Mouse (Mus musculus) small intestine, adult 2 months (tissue): ENCODE data around the gene Tob2. TPM values are rescaled to one million over a fixed set of nuclear protein-coding genes. Genes with fewer than 3 reads are reported as not detected.

Source experiments
- H3K27ac ChIP-seq: fragments of 200-500 bp; 2 replicates; pipeline ENCODE4 v1.5.1; 2012; ENCODE audit warnings: low read depth, low read length, control low read depth, inconsistent platforms; ENCODE audit not compliant: insufficient read depth
- H3K27me3 ChIP-seq: fragments of 200-500 bp; 2 replicates; pipeline ENCODE4 v1.6.1; 2012; ENCODE audit warnings: mild to moderate bottlenecking, moderate library complexity, low read length, inconsistent platforms; ENCODE audit not compliant: control insufficient read depth, insufficient read depth
- H3K36me3 ChIP-seq: fragments of 200-500 bp; 2 replicates; pipeline ENCODE4 v1.6.1; 2012; ENCODE audit warnings: mild to moderate bottlenecking, low read length, control low read depth, inconsistent platforms; ENCODE audit not compliant: control insufficient read depth, insufficient read depth
- H3K4me1 ChIP-seq: fragments of 200-500 bp; 2 replicates; pipeline ENCODE4 v1.6.1; 2012; ENCODE audit warnings: low read length, inconsistent platforms, mixed read lengths; ENCODE audit not compliant: control insufficient read depth, insufficient read depth, insufficient read length
- H3K4me3 ChIP-seq: fragments of 200-500 bp; 2 replicates; pipeline ENCODE4 v1.5.1; 2012; ENCODE audit warnings: low read depth, mild to moderate bottlenecking, control low read depth, inconsistent platforms, low read length, moderate library complexity
- CTCF ChIP-seq: fragments of 200-500 bp; IDR thresholded peaks from 2 replicates; pipeline ENCODE4 v1.5.1; 2012; ENCODE audit warnings: low read depth, mild to moderate bottlenecking, control low read depth, inconsistent platforms, low read length, moderate library complexity, mixed read lengths; ENCODE audit not compliant: insufficient replicate concordance, insufficient read length; ENCODE audit errors: extremely low read depth
- POLR2A ChIP-seq: fragments of 200-500 bp; IDR thresholded peaks from 2 replicates; pipeline ENCODE4 v1.6.1; 2012; ENCODE audit warnings: low read depth, mild to moderate bottlenecking, control low read depth, inconsistent platforms, low read length, moderate library complexity
- WGBS: fragments of 180-500 bp; shearing (Covaris S2); methylation state at CpG from one replicate; pipeline ENCODE4 v1.1.7; 2018; 5-methylcytosine and 5-hydroxymethylcytosine counted together
- polyA plus RNA-seq: library from polyadenylated mRNA; depleted of rRNA; stranded (reverse); fragments of >200 nt; gene quantifications from 2 replicates; pipeline ENCODE4 v1.2.3, GENCODE M21; 2012

The Tob2 gene
- polyA plus RNA-seq, 1 experiment, result 33.2 TPM

DNA sequence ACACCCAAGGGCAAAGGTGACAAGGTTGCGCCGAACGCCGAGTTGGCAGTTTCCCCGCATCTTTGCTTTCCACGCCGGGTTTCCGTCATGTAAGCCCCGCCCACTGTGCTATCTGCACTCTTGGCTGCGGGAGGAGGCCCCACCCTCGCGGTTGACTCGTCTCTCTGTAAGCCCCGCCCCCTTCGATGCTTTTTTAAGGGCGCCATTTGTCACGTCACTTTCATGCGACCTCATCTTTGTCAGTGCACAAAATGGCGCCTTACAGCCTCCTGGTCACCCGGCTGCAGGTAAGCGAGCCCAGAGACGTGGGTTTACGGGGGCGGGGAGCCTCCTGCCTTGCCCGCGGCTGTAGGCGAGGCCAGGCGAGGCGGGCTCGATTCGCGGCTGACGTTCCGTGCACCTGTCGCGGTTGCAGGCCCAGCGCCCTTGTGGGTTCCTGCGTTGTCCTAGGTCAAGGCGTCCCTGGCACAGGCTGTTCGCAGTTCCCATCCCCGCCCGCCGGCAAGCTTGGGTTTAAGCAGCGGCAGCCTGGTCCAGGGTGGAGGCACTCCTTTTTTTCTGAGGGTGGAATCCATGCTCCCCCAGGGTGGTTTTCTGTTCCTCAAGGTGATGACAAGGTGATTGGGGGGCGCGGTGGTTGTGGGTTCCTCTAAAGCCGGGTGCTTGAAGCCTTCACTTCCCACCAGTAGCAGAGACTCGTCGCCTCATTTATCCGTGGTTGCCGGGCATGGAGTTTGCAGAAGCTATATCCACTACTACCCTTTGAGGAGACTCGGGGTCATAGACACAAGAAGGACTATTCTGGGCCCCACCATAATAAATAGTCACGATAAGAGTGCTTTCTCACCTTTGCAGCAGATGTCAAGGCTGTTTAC is 13.9 kb upstream of the Tob2 start, which contains the start of gene Aco2:
Gene Aco2, plus strand, starts transcription at position 48 of the 875 bp plus-strand sequence.
- peak within 1 kb of the TSS; percentile 89 for H3K4me3 ChIP-seq
- H3K27ac ChIP-seq, result peak within 1 kb of the TSS; percentile 98
- peaks cover 28% of the 10 kb centered on the region for H3K36me3 ChIP-seq
- no peaks in the 10 kb centered on the region for H3K27me3 ChIP-seq
- whole genome bisulfite sequencing, result under 1% methylated on average over 53 of the region's 53 CpGs
- TF ChIP-seq POLR2A (no peak), CTCF (no peak)
- H3K4me1 ChIP-seq, result peaks cover 7% of the 10 kb centered on the region; the same call in 1 of the 2 replicates

DNA sequence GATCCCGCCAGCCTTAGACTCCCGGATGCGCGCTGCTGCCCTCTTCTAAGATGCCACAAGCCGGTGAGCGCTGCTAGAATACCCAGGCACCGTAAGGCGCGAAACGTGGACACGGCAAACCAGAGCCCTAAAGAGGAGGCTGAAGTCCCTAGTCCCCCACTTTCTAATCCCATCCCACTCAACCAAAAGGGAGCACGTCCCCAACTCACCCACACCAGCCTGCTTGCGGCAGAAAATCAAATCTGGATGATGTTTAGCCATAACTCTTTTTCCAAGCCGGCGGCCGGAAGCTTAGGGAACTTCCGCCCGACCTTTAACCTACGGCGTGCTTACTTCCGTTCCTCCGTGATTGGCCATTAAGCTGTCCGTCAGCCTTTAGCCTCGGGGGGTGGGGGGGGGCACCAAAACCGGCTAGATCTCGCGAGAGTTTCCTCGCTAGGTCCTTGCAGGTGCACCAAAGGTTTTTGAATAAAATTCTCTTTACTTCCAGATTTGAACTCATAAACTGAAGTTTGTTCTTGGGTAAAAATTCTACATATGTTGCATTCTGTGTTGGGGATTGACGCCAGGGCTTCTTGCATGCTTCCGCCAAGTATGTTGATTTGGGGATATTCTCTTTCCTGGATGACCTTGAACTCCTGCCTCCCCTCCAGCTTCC is 13.1 kb upstream of the Tob2 start, which contains the start of gene Phf5a:
Gene Phf5a, minus strand, starts transcription at position 308 of the 658 bp plus-strand sequence.
- peak within 1 kb of the TSS; percentile 98 for H3K27ac ChIP-seq
- peak; percentile 43; the same call in 1 of the 2 replicates for TF ChIP-seq POLR2A
- no peak for TF ChIP-seq CTCF
- H3K27me3 ChIP-seq, result no peaks in the 10 kb centered on the region
- peaks cover 7% of the 10 kb centered on the region; the same call in 1 of the 2 replicates for H3K4me1 ChIP-seq
- H3K4me3 ChIP-seq, result peak within 1 kb of the TSS; percentile 89
- WGBS, result 1% methylated on average over 30 of the region's 30 CpGs
- peaks cover 33% of the 10 kb centered on the region for H3K36me3 ChIP-seq

DNA sequence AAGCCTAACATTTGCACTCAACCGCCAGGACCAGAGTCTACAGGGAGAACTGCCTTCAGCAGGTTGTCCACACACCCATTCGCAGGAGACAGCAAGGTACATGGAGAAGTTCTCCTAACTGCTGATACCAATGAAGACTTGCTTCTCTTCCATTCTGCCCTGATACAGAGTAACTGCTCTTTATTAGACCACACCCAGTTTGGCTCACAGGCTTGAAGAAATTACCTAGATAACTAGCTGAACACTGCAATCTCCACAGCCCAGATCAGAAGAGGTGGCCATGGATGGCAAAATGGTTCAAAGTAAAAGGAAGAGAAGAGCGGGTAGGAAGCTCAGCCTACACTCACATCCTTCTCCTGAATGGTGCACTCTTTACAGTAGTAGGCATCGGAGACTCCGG is 11.4 kb upstream of the Tob2 start:
- Histone ChIP-seq H3K27ac (no peak overlapping the region), H3K27me3 (no peaks in the 10 kb centered on the region), H3K4me3 (no peak overlapping the region), H3K4me1 (peaks cover 4% of the 10 kb centered on the region; the same call in 1 of the 2 replicates), H3K36me3 (peaks cover 51% of the 10 kb centered on the region)
- TF ChIP-seq POLR2A, result no peak
- TF ChIP-seq CTCF, result no peak
- 96% methylated on average over 5 of the region's 5 CpGs for WGBS

DNA sequence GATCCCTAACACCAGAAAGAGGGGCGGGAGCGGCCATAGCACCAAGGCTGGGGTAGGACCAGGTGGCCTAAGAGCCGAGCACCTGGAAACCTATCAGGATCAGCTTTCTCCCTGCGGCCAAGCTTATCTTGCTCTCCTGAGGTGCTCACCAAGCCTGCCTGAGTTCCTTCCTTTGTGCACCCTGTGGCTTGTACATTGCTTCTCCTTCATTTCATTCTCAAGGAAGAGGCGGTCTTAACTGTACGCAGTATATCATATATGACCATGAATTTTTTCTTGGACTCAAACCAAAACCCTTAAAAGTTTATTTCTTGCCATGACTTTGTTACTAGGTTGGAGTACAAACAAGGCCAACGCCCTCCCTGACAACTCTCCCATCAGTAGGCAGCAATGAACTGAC is 5.6 kb upstream of the Tob2 start:
- Histone ChIP-seq H3K36me3 (peaks cover 46% of the 10 kb centered on the region), H3K4me1 (peaks cover 2% of the 10 kb centered on the region; the same call in 1 of the 2 replicates), H3K27me3 (no peaks in the 10 kb centered on the region), H3K4me3 (no peak overlapping the region), H3K27ac (no peak overlapping the region)
- no peak for TF ChIP-seq POLR2A
- TF ChIP-seq CTCF, result no peak
- WGBS, result 88% methylated on average over 7 of the region's 7 CpGs

GRCm38 (mm10) chr15:81860471-81861135 is 2.0 kb upstream of the Tob2 start:
- H3K4me3 ChIP-seq, result no peak overlapping the region
- 11% methylated on average over 8 of the region's 8 CpGs for WGBS
- peaks cover 13% of the 10 kb centered on the region for H3K36me3 ChIP-seq

DNA sequence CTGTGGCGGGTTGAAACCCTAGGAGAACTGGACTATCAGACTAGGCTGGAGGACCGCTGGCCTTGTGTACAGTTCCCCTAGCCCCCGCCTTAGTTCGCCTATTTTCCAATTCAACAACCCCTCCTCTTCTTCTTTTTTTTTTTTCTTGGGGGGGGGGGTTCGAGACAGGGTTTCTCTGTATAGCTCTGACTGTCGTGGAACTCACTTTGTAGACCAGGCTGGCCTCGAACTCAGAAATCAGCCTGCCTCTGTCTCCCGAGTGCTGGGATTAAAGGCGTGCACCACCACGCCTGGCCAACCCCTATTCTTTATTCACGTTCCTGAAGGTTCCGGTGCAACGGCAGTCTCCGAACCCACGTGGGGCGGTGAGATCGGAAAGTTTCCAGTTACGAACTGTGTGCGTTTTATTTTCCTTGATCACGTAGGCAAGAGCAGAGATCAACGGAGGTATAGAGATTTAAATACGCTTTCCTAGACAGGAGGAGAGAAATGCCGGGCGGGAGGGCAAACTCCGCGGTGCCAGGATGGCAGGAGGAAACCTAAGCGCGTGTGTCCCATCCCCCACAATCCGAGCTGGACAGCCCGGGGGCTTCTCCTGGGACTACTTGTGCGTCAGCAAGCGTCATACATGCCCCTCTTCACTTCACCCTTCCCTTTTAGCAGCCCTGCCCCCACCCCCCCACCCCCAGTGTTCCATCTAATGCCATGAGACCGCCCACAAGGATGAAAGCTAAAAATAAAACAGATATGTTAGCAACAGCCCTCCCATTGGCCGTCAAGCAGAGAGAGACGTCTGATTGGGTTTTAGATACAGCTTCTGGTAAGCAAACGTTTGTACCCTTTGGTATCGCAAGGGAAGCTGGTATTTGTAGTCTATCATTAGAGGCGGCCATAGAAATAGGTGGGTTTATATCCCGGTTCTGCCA is 997 bp upstream of the Tob2 start:
- H3K36me3 ChIP-seq, result peaks cover 6% of the 10 kb centered on the region; the same call in 1 of the 2 replicates
- no peaks in the 10 kb centered on the region for H3K27me3 ChIP-seq
- H3K4me3 ChIP-seq, result peak overlapping the region; percentile 88
- under 1% methylated on average over 39 of the region's 39 CpGs for WGBS
- peak overlapping the region; percentile 99 for H3K27ac ChIP-seq
- TF ChIP-seq CTCF, result no peak
- H3K4me1 ChIP-seq, result peaks cover 8% of the 10 kb centered on the region; the same call in 1 of the 2 replicates

More at GRCm38 (mm10) chr15:81860471-81861135, 2.0 kb upstream of the Tob2 start:
- Histone ChIP-seq H3K27me3 (no peaks in the 10 kb centered on the region), H3K27ac (peak overlapping the region; percentile 67), H3K4me1 (peaks cover 5% of the 10 kb centered on the region; the same call in 1 of the 2 replicates)
- no peak for TF ChIP-seq POLR2A
- no peak for TF ChIP-seq CTCF
